ENCODE assay signal across 21 mouse cellular contexts in the genomic region with DNA sequence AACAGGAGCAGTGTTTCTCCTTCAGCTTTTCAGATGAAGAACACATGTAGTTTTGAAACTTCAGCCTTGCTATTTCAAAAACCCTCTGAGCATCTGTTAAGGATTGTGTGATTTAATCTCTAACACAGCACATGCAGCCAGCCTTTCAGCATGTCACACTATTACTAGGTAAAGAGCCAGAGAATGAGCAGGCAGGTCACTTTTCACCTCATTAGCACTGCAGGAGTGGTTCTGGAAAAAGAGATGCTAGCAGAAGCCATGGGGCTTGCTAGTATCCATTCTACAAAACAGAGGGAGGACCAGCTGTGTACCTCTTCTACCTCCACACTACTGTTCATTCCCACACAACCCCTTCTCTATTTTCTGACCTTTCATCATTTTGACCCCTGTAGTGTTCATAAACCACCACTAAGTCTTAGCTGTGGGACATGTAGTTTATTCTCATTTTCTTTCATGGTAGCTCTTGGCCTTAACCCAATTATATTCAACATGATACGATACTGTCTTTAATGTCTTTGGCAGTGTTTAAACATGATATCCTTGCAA.
A peak's percentile ranks its signal among the peaks of the same experiment; 100 is the strongest.
DNase-seq lines count a peak whose midpoint lies in the region; ATAC-seq lines count a peak whose summit lies in the region.
"Had no signal": no experiment of that assay in that cellular context is flagged by ENCODE, and none has a peak within 500 bp of the region (broad histone marks: within the 10 kb centered on the region; RNA-seq: fewer than 3 reads in every experiment).

No protein-coding gene starts in this region.

- no peak overlapping the region for H3K9ac ChIP-seq in embryonic facial prominence, embryonic 14.5 days (ENCODE audit: low read depth, low read length)
- no peak overlapping the region for H3K9ac ChIP-seq in limb, embryonic 13.5 days
- H3K9ac ChIP-seq: liver, embryonic 14.5 days; lung, embryonic 15.5 days; neural tube, embryonic 12.5 days had no signal

- H3K4me1 ChIP-seq in embryonic facial prominence, embryonic 14.5 days (ENCODE audit: control insufficient read depth, insufficient read depth, low read length): peaks cover 4% of the 10 kb centered on the region
- H3K4me1 ChIP-seq in limb, embryonic 13.5 days: peaks cover 9% of the 10 kb centered on the region; the same call in 1 of the 2 replicates
- H3K4me1 ChIP-seq: heart, embryonic 10.5 days; lung, embryonic 15.5 days; neural tube, embryonic 12.5 days had no signal

- no peak overlapping the region for H3K4me3 ChIP-seq in embryonic facial prominence, embryonic 14.5 days (ENCODE audit: low read depth, low read length)
- no peak overlapping the region for H3K4me3 ChIP-seq in limb, embryonic 13.5 days
- H3K4me3 ChIP-seq: gastrocnemius, adult 2 months; heart, embryonic 10.5 days; left cerebral cortex, adult 2 months; lung, embryonic 15.5 days; neural tube, embryonic 12.5 days had no signal

- 20% methylated on average over 1 of the region's 1 CpGs for WGBS in embryonic facial prominence, embryonic 14.5 days
- 22% methylated on average over 1 of the region's 1 CpGs for WGBS in limb, embryonic 13.5 days

- no peak for ATAC-seq in embryonic facial prominence, embryonic 14.5 days (ENCODE audit: low read depth)
- peak; percentile 89 for ATAC-seq in limb, embryonic 13.5 days (ENCODE audit: low FRiP score, low read depth)
- ATAC-seq: Patski had no signal

- no peak overlapping the region for H3K4me2 ChIP-seq in embryonic facial prominence, embryonic 14.5 days (ENCODE audit: low read depth, low read length)
- no peak overlapping the region for H3K4me2 ChIP-seq in limb, embryonic 13.5 days (replicated peaks)
- H3K4me2 ChIP-seq: lung, embryonic 15.5 days; neural tube, embryonic 12.5 days had no signal

- H3K9me3 ChIP-seq in embryonic facial prominence, embryonic 14.5 days (ENCODE audit: control insufficient read depth, low read length): no peaks in the 10 kb centered on the region
- no peaks in the 10 kb centered on the region for H3K9me3 ChIP-seq in limb, embryonic 13.5 days
- H3K9me3 ChIP-seq: heart, embryonic 10.5 days; lung, embryonic 15.5 days; neural tube, embryonic 12.5 days had no signal

- no peaks in the 10 kb centered on the region for H3K36me3 ChIP-seq in embryonic facial prominence, embryonic 14.5 days (ENCODE audit: control insufficient read depth, insufficient read depth, low read length)
- no peaks in the 10 kb centered on the region for H3K36me3 ChIP-seq in limb, embryonic 13.5 days
- H3K36me3 ChIP-seq: heart, embryonic 10.5 days; lung, embryonic 15.5 days; neural tube, embryonic 12.5 days had no signal

- no peak overlapping the region for H3K27ac ChIP-seq in embryonic facial prominence, embryonic 14.5 days (replicated peaks; ENCODE audit: low read depth, low read length)
- H3K27ac ChIP-seq in limb, embryonic 13.5 days: no peak overlapping the region
- H3K27ac ChIP-seq: gastrocnemius, adult 2 months; heart, embryonic 10.5 days; left cerebral cortex, adult 2 months; liver, embryonic 14.5 days; lung, embryonic 15.5 days; neural tube, embryonic 12.5 days had no signal

- no peaks in the 10 kb centered on the region for H3K27me3 ChIP-seq in embryonic facial prominence, embryonic 14.5 days (replicated peaks; ENCODE audit: control insufficient read depth, insufficient read depth, low read length)
- H3K27me3 ChIP-seq in limb, embryonic 13.5 days: no peaks in the 10 kb centered on the region
- H3K27me3 ChIP-seq: lung, embryonic 15.5 days; neural tube, embryonic 12.5 days; Patski had no signal

- DNase-seq in lung, postnatal 25 days (ENCODE audit: low spot score): peak; percentile 9
- no peak for DNase-seq in lung, postnatal 14 days
- DNase-seq in embryo, embryonic 11 days: peak; percentile 29
- peak; percentile 50 for DNase-seq in embryonic facial prominence, embryonic 14.5 days (ENCODE audit: low spot score)
- no peak for DNase-seq in adrenal gland, adult 8-10 months
- no peak for DNase-seq in layer of hippocampus, adult 18-20 months (ENCODE audit: low spot score in 2 of 2)
- DNase-seq: adrenal gland, postnatal 14 days; cerebellum, adult 18-20 months; cerebellum, postnatal 25 days; gastrocnemius, adult 2 months; kidney, adult 8-10 months; kidney, postnatal 14 days; left cerebral cortex, postnatal 4 days; thymus, postnatal 14 days had no signal

Comparison
In these comparisons a context has a peak if more than half of its experiments do, and no peak if none do; other contexts are left out.
1. DNase-seq: peak in lung, postnatal 25 days (single experiment), embryo, embryonic 11 days (single experiment) and embryonic facial prominence, embryonic 14.5 days (single experiment); none in lung, postnatal 14 days (single experiment), adrenal gland, adult 8-10 months (single experiment) and layer of hippocampus, adult 18-20 months (0 of 2).